Mouse (Mus musculus): ENCODE results near the gene Clip3.

Gene Clip3

DNA sequence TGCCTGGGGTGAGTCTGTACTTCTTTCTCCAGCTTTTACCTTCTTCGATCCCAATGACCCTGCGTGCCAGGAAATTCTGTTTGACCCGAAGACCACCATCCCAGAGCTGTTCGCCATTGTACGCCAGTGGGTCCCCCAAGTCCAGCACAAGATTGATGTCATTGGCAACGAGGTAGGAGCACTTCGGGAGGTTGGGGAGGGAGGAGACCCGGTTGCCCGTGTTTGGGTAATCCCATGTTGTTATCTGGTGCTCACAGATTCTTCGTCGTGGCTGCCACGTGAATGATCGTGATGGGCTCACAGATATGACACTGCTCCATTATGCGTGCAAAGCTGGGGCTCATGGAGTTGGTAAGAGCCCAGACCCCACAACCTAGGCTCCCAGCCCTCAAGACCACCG is 5.3 kb downstream of the Clip3 start:
- no peak for DNase-seq

DNA sequence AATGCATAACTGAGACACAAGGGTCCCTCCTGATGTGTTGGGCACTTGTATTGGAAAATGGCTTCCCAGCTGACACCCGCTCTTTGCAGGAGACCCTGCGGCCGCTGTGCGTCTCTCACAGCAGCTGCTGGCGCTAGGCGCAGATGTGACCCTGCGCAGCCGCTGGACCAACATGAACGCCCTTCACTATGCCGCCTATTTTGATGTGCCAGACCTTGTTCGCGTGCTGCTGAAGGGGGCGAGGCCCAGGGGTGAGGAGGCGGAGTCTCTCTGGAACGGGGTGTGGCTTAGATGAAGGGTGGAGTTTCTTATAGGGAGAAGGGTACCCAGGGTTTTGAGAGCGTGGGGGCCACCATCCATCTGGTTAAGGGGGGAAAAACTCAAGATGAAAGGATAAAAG is 5.7 kb downstream of the Clip3 start:
- DNase-seq, result no peak

DNA sequence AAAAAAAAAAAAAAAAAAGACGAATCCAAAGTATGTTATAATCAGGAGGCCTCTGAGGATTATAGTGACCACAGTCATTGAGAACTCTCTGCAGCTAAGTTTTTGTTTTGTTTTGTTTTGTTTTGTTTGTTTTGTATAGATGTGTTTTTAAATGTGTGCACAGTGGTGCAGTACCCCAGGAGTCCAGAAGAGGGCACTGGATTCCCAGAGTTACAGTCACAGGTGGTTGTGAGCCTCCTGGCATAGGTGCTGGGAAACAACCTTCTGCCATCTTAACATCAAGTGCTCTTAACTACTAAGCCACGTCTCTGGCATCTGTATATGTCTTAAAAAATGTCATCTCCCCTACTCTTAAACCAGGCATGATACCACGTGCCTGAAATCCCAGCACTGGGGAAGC is 9.4 kb downstream of the Clip3 start:
- DNase-seq, result peak; percentile 28

DNA sequence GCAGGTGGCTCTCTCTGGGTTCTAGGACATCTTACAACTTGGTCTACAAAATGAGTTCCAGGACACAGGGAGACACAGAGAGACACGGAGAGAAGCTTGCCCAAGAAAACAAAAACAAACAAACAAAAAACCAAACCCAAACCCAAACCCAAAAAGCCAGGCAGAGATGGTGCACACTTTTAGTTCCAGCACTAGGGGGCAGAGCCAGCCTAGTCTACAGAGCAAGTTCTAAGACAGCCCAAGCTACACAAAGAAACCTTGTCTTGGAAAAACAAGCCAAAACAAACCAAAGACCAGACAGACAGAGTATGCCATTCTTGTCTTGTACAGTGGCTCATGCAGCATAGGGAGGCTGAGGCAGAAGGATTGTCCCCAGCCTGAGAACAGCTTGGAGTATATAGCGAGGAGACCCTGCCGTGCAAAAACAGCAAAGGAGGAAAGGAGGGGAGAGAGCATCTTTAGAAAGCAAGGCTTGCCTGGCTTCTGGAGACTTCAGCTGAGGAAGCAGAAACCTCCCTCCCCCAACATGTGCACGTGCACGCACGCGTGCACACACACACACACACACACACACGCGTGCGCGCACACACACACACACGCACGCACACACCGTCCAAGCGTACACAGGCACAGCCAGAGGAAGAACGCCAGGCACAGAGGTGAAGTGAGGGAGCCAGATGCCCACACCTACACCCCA is 14.7 kb downstream of the Clip3 start:
- peak; percentile 23 for DNase-seq

DNA sequence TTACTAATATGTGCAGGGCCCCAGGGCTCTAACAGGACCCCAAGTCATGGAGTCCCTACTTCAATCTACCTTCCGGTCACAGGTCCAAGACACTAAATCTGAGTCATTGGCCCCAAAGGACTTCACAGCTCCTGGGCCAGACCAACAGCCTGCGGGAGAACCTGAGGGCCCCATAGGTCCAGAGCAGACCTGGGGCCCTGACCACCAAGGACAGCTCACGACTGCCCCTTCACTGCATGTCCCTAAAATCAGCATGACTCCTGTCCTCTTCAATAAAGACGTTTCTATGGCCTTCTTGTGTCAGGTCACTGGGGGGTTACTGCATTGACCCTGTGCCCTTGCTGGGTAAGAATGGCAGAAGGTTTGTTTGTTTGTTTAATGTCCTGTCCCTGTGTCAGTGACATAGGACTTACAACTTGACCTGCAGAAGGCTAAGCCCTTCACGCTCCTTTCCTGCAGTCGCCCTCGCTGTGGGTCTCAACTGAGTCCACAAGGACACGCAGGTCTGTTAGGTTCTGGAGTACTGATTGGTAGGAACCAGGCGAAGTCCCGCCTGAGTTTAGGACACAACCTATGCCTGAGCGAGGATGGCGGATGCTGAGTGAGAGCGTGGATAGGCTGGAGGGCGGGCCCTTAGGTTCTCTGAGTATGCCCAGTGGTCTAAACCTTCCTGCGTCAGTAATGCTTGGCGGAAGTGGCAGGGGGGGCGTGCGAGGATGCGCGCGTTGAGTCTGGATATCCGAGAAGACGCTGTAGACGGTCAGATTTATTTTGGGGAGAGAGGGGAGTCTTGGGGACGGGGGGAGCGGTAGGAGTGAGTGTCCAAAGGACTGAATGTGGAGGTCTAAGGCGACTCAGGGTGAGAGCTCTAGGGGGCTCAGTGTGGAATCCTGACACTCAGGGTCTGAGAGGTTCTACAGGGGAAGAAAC is 16.8 kb downstream of the Clip3 start, which contains the start of gene Alkbh6:
Alkbh6 (plus strand) TSS at position 642 of the 930 bp plus-strand sequence.
- peak; percentile 96 for DNase-seq

DNA sequence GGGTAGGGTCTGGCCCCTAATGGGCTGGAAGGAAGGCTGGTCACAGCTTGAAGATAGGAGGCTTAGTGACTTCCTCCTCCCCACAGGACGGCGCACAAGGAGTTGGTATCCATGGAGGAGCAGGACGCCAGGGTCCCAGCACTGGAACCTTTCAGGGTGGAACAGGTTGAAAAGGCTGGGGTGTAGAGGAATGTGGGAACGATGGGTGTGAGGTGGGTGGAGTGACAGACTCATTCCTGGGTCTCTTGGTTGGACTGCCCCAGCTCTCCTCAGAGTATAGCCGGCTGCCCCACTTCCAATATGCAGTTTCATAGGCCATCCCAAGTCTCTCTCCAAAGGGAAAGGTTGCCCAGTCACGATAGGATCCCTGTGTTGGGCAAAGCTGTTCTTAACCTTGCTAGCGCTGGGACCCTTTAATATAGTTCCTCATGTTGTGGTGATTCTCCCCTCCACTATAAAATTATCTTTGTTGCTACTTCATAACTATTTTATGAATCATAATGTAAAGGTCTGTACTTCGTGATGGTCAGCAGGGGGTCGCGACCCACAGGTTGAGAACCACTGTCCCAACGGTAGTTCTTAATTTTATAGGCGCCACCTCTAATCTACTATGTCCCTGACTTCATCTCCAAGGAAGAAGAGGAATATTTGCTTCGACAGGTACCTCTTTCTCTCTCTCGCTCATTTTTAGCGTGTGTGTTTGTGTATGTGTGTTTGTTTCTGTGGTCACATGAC is 18.0 kb downstream of the Clip3 start:
- DNase-seq, result no peak

DNA sequence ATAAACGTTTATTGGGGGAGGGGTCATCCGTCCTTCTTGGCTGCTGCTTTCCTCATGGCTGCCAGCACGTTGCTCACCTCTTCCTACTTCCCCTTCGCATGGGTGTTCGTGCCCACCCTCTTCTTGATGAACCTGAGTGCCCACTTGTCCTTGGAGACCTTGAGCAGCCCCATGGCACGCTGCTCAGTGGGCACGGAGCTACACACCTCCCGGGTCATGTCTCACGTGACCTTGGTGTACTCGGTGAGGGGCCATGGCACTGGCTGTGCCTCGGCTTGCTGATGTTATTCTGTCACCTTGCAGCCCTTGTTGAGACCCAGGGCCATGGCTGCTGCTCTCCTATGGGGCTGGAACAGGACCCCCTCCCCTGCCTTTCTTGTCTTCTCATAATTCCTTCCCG is 18.6 kb downstream of the Clip3 start:
- DNase-seq, result no peak

DNA sequence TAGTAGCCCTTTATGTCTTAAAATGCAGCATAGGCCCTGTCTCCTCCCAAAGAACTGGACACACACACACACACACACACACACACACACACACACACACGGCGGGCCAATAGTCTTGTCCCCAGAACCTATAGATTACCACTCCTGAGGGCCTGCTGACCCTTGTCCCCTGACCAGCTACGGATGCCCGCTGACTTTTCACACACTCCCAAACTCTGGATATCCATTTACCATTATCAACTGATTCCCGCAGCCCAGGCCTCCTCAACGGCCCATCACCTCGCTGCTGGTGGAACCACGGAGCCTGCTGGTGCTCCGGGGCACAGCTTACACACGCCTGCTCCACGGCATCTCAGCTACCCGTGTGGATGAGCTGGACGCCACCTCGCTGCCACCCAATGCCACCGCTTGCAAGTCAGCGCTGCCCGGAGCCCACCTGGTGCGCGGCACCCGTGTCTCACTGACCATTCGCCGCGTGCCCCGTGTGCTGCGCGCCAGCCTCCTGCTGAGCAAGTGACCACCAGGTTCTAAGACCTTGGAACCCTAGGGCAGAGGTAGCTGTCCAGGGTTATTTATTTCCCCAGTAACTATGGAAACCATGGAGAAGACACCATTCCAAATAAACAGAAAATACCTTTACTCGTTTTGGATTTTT is 22.3 kb downstream of the Clip3 start:
- no peak for DNase-seq

DNA sequence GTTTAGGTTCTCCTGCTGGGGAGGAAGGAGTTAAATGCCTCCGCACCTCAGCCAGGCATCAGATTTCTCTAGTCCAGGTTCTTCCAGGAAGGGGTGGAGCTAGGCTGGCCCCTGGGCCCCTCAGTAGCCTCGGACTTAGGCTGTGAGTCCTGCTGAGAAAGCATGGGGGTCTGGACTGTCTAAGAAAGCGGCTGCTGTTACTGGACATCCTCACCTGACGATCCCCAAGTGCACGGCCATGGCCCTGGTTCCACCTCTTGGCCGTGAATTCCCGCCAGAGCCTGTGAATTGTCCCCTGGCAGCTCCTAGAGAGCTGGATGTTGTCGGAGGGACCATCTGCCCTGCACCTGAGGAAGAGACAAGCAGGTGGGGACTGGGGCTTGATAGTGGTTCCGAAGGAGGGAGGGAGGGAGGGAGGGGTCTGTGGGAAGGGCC is 23.2 kb downstream of the Clip3 start, which contains the start of gene Syne4:
Syne4 (plus strand) TSS at position 87 of the 435 bp plus-strand sequence.
- DNase-seq, result peak; percentile 80

DNA sequence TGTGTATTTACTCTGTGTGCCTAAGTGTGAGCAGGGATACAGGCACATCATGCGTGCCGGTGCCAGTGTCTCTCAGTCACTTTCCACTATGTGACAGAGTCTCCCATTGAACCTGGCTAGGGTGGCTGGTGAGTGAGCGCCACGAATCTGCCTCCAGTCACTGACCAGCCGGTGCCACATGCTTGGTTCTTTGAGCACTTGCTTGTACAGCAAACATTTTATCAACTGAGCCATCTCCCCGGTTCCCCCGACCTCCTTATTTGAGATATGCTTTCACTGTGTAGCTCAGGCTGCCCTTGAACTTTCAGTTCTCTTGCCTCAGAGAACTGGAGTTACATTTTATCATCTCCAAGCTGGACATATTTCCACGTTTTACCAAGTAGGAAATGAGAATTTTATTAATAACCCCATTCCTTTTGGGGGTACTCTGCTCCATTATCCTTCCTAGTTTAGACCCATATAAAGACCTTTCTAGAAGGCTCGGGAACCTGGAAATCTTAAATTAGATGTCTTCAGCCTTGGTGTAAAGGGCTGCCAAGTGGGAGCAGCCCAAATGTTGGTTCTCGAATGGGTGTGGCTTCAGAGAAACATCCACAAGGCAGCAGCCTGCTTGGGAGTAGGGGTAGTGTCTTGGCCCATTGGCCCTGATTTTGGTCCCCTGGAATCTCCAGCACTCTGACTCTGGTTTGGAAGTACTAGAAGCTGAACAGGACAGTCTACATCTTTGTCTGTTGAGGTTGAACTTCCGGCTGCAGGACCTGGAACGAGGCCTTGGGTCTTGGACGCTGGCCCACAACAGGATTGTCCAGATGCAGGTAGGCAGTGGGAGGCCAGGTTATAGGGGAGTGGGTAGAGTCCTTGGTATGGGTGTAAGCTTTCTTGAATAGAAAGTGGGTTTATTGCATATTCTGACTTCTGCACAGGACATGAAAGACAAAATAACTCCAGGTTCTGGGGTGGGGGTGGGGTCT is 24.3 kb downstream of the Clip3 start:
- DNase-seq, result no peak

DNA sequence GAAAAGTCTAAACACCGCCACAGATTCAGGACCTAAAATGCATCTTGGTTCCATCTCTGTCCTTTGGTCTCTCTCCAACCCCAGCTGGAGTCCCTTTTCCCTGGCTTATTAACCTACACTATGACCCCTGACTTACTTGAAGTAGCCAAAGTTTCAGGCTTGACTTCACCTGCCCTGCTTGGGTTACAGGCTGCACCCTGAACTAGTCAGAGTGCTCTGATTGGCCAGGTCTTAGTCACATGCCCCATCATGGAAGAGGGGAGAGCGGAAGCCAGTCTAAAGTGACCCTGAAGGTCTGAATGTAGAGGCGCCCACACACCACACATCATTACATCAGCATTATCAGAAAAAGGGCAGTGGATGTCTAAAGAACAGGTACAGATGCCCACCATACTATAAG is 26.6 kb downstream of the Clip3 start:
- no peak for DNase-seq

DNA sequence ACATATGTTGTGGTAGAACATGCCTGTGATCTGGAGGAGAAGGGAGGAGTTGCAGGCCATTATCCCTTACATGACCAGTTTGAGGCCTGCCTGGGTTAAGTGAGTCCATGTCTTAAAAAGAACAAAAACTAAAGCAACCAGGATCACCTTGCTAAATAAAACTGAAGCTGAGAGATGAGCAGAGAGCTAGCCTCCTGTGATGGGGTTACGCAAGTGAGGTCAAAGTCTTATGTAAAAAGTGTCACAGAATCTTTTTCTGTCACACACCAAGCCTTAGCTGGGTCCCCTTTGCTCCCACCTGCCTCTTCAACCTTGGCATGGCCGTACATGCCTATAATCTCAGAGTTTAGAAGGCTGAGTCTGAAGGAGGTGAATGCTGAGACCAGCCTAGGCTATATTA is 29.4 kb downstream of the Clip3 start:
- no peak for DNase-seq

DNA sequence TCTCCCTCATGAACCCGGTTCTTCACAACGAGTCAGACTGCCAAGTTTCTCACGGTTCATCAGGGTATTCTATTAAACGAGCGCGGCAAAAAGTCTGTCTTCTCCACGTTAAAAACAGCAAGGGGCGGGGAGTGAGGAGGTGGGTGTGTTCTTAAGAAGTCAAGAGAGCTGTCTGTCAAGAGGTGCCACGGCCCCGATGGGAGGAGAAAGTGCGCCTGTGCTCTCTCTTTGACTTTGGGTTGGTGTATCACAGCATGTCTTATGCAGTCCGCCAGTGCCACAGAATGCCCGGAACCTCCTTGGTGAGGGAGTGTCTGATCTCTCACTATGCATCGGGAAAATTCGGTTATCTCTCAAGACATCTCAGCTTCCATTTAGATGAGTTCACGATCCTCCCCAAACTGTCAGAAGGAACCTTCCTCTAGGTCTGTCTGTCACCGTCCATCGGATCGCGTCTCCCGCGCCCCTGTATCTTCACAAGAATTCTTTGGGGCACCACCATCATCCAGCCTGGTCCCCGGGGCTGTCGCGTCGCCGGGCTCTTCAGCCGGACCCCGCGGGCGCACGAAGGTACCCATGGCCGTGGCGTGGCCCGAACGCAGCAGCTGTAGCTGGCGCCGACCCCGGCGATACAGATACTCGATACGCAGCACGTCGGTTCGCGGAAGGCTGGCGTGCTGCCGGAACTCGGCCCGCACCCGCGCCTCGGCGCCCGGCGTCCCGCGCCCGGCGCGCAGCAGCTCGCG is 30.2 kb downstream of the Clip3 start, which contains the start of gene E130208F15Rik:
E130208F15Rik (plus strand) TSS at position 202 of the 746 bp plus-strand sequence.
- DNase-seq, result peak; percentile 75

DNA sequence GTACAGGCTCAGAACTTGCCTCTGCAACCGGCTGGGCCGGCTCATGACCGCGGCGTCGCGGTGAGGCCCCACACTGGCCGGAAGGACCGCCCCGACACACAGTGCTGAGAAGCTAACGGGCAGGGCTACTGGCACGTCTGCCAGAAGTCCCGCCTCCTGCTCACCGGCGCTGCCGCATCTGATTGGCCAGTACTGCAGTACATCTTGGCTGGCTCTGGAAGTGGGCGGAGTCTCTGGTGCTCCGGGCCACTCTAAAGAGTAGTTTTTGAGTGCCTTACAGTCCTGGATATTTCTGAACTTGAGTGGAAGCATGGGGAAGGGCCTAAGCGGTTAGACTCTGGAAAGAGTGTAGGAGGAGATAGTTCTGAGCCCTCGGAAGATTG is 30.7 kb downstream of the Clip3 start:
- DNase-seq, result peak; percentile 98

DNA sequence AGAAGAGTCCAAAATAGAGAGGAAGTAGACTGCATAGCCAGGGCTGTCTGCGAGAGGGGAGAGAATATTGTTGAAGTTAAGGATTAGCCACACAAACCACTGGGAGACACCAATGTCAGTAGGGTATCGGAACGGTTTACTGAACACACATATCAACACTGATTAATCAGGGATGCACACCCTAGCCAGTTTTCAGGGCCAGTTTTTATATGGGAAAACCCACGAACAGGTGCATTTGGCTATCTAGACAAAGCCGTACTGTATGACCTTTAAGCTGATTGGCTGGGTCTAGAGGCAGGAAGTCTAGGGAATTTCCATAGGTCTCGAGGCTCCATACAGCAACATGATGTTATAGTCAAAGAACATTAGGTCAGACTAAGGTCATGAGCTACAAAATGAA is 31.3 kb downstream of the Clip3 start:
- DNase-seq, result no peak

DNA sequence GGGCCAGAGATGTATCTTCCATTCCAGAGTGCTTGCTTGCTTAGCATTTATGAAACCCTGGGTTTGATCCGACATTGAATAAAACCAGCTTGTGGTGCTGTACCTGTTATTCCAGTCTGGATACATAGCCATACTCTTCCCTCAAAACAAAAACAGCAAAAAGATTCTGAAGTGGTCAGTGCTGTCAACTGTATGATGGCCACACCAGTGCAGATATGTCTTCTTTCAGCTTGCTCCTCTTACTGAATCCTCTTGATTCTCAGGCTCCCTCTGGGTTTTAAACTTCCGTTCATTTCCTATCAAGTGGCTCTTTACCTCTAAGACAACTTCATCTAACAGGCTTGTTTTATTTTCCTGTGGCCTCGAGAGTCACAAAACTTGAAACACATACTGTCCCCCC is 32.3 kb downstream of the Clip3 start, which contains the start of gene Sdhaf1:
Sdhaf1 (minus strand) TSS at position 101 of the 400 bp plus-strand sequence.
- DNase-seq, result no peak

DNA sequence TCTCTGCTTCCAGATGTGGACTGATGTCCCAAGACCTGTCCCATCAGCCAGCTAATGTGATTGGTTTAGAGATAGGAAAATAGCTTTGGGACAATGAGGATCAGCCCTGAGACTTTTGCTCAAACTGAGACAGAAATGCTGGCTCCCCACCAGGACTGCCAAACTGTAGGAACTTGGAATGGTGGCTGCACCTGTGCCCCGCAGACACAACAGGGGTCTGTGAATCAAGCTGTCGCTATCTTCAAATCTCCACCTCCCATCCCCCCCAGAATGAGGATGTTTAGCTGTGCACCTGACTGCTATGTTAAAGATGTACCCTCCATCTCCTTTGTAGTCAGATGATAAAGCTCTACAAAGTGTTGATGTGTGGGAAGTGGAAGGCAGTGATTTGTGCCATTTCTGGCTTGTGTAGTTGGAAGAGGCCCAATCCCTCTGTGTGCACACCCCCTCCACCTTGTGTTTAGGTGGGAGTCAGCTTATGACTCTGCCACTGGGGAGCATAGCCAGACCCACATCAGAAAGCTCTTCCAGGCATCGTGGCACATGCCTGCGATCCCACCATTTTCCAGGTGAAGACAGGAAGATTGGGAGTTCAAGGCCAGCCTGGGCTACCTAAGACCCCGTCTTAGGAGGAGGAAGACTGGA is 32.9 kb downstream of the Clip3 start:
- DNase-seq, result no peak

DNA sequence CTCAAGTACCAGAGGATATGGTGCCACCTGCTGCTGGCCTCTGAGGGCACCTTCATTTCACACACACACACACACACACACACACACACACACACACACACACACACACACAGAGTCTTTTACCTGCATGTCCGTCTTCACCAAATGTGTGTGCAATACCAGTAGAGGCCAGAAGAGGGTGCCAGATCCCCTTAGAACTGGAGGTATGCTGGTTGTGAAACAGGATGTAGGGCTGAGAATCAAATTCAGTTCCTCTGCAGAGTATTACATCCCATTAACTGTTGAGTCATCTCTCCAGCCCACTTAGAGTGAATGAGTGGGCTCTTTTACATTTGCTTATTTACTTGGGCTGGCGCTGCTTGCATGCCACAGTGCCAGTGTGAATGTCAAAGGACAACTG is 33.8 kb downstream of the Clip3 start:
- peak; percentile 37 for DNase-seq

DNA sequence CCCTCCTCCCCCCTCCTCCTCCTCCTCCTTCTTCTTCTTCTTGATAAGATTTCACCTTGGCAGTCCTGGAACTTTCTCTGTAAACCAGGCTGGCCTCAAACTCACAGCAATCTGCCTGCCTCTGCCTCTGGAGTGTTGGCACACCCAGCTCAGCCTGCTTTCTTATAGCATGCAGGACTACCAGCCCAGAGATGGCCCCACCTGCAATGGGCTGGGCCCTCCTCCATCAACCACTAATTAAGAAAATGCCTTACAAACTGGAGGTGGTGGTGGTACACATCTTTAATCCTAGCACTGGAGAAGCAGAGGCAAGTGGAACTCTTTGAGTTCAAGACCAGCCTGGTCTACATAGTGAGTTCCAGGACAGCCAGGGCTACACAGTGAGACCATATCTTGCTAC is 34.9 kb downstream of the Clip3 start:
- DNase-seq, result no peak

DNA sequence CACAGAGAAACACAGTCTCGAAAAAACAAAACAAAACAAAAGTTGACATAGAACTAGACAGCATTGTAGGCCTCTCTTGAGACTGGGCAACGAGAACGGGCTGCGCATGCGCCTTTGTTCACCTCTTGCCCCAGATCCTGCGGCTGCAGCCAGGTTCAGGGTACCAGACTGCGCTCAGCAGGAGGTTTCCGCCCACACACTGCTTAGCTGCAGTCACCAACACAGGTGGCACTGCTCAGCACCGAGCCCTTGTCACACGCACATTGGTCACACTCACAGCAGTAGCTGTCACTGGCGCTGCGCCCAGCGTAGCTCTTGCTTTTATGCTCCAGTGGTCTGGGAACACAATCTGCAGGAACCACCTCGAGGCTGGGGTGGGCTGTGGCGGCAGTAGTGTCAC is 35.6 kb downstream of the Clip3 start:
- no peak for DNase-seq
